Mouse (Mus musculus) cortical plate, adult 2 months (tissue): ENCODE results near the gene Fkbp5.

Experiments
- CTCF ChIP-seq: fragments of 200-500 bp; IDR thresholded peaks from 2 replicates; pipeline ENCODE4 v1.5.1; 2011; ENCODE audit warnings: mild to moderate bottlenecking, control low read depth, low read length; ENCODE audit not compliant: insufficient read depth; ENCODE audit errors: extremely low read depth
- POLR2A ChIP-seq: fragments of 200-500 bp; IDR thresholded peaks from 2 replicates; pipeline ENCODE4 v1.6.1; 2011; ENCODE audit warnings: mild to moderate bottlenecking, low read length, control low read depth; ENCODE audit not compliant: insufficient read depth; ENCODE audit errors: extremely low read depth

DNA sequence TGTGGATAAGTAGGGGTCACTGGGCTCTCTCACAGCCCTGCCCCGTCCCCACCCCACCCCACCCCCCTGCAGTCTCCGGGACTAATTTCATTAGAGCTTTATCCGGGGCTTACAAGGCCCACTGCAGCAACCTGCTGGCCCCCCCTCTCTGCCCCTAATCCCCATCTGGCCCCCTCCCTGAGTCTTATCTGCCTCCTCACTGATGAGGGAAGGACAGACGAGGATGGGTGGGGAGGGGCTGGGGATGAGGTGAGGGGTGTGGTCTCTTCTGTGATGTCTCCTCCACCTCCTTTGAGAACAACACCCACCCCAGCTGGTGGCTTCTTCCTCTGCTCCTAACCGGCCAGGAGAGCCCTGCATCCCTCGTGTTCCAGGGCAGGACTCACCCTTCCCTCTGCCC, 137.1 kb downstream of the Fkbp5 start:
- TF ChIP-seq CTCF (no peak), POLR2A (no peak)
